Mouse (Mus musculus) brown adipose tissue, adult 24 weeks (tissue): ENCODE results near the gene Strbp. TPM values are rescaled to one million over a fixed set of nuclear protein-coding genes. Genes with fewer than 3 reads are reported as not detected.

ENCODE experiments used
- H3K27ac ChIP-seq: fragments of 200-500 bp; replicated peaks from 2 replicates; pipeline ENCODE4 v1.5.1; 2012; ENCODE audit warnings: low read depth, mild to moderate bottlenecking, low read length
- H3K4me1 ChIP-seq: fragments of 200-500 bp; 2 replicates; pipeline ENCODE4 v1.6.1; 2012; ENCODE audit warnings: low read length, mixed read lengths; ENCODE audit not compliant: control insufficient read depth, insufficient read depth, insufficient read length
- H3K4me3 ChIP-seq: fragments of 200-500 bp; 2 replicates; pipeline ENCODE4 v1.5.1; 2012; ENCODE audit warnings: low read depth, mild to moderate bottlenecking, low read length, moderate library complexity; ENCODE audit not compliant: insufficient read depth
- polyA plus RNA-seq: library from polyadenylated mRNA; stranded (reverse); fragments of >200 nt; gene quantifications from 2 replicates; pipeline ENCODE4 v1.2.4, GENCODE M21; 2012; ENCODE audit not compliant: missing spikeins, insufficient read depth, insufficient read length

Strbp gene
- polyA plus RNA-seq, 1 experiment: 8.7 TPM

DNA sequence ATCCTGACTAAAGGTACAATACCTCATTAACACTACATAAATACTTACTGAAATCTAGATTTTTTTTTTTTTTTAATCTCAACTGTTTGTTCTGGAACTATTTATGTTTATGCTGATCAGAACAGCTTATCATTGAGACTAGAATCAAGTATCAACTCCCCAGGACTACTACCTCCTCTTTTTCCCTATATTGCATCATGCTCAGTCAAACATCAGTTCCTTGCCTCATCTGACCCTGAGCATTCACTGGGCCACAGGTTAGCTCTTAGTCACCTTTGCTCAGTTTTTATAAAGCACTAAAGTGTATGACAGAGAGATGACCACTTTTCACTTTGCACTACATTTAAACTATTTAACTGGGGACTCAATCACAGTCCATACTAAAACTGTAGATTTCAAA is 115.7 kb downstream of the Strbp start:
- Histone ChIP-seq H3K4me1 (no peaks in the 10 kb centered on the region), H3K4me3 (no peak overlapping the region), H3K27ac (no peak overlapping the region)

- H3K4me1 ChIP-seq: no peaks in the 10 kb centered on the region
- no peak overlapping the region for H3K27ac ChIP-seq
- H3K4me3 ChIP-seq: no peak overlapping the region
Measured at GRCm38 (mm10) chr2:37578185-37578584, 125.5 kb downstream of the Strbp start.

DNA sequence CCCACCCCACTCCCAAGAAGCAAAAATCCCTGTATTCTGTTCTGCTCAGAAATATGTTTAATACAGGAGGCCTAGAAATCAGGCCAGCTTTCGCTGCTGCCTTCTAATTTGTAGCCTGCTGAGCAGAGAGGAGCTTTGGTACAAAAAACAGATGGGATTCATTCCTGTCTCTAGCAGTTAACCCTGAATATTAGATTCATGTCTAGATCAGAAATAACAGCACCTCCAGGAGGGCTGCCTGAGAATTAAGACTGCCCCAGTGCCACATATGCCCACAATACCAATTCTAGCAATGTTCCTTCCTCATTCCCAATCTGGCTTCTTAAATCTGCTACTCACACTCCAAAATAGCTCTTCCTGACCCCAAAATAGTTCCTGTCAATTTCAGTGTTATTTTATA is 127.0 kb downstream of the Strbp start:
- no peak overlapping the region for H3K4me3 ChIP-seq
- H3K4me1 ChIP-seq: no peaks in the 10 kb centered on the region
- no peak overlapping the region for H3K27ac ChIP-seq

GRCm38 (mm10) chr2:37572141-37572540 is 131.5 kb downstream of the Strbp start:
- H3K4me1 ChIP-seq: no peaks in the 10 kb centered on the region
- no peak overlapping the region for H3K4me3 ChIP-seq
- H3K27ac ChIP-seq: no peak overlapping the region

DNA sequence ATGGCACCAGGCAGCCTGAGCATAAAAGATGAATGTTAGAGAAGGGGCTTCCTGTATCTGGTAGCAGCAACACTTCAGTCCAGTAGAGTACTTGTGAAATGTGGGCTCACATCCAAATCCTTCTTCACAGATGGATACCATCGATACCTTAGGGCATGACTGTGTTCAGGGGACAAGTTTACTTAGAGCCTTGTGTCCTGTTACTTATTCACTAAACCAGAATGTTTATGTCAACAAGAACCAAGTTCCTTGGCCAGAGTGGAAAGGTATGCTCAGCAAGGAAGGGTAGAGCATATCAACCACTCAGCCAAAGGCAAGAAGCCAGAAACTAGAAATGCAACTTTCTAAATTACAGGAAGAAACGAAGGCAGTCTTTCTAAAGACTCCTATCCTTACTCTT is 133.0 kb downstream of the Strbp start:
- no peak overlapping the region for H3K27ac ChIP-seq
- no peak overlapping the region for H3K4me3 ChIP-seq
- no peaks in the 10 kb centered on the region for H3K4me1 ChIP-seq

GRCm38 (mm10) chr2:37569888-37570287 is 133.8 kb downstream of the Strbp start:
- Histone ChIP-seq H3K27ac (no peak overlapping the region), H3K4me1 (no peaks in the 10 kb centered on the region), H3K4me3 (no peak overlapping the region)

DNA sequence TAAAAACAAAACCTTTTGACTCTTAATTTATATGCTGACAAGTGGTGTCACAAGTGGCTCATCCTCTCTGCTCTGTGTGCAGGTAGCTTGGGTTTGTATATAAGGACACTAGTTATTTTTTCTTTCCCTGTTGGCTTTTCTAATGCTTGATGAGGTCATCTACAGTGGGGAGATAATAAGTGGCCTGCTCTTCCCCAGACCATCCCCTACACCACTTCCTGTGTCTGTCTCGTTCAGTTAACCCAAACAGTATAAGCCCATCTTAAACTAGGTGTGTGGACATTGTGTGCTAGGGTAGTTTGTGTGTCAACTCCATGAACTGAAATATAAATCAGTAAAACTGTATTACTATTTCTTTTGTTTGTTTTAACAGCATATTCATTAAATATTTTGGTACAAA is 137.6 kb downstream of the Strbp start:
- H3K4me3 ChIP-seq: no peak overlapping the region
- H3K27ac ChIP-seq: no peak overlapping the region
- no peaks in the 10 kb centered on the region for H3K4me1 ChIP-seq

DNA sequence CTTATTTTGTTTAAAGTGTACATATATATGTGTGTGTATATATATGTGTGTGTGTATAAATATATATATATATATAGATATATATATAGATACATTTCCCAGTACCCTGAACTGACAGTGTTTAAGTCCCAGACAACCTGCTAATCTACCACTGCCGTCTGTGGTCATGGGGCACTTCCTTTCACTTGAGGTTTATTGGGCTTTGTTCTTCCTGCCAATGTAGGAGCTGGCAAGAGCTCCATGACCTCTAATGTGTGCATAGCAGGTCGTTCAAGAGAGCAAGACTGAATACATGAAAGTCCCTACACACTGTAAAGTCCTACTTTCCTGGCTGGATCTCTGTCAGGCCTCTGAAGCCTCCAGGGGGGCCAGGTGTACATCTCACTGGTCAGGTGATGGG is 138.1 kb downstream of the Strbp start:
- Histone ChIP-seq H3K4me1 (no peaks in the 10 kb centered on the region), H3K4me3 (no peak overlapping the region), H3K27ac (no peak overlapping the region)

- Histone ChIP-seq H3K4me3 (no peak overlapping the region), H3K4me1 (no peaks in the 10 kb centered on the region), H3K27ac (no peak overlapping the region)
Measured at GRCm38 (mm10) chr2:37556366-37556765, 147.3 kb downstream of the Strbp start.

- Histone ChIP-seq H3K27ac (no peak overlapping the region), H3K4me3 (no peak overlapping the region), H3K4me1 (no peaks in the 10 kb centered on the region)
Measured at GRCm38 (mm10) chr2:37549346-37550012, 154.2 kb downstream of the Strbp start.

GRCm38 (mm10) chr2:37531639-37532038 is 172.0 kb downstream of the Strbp start:
- H3K4me3 ChIP-seq: no peak overlapping the region
- no peaks in the 10 kb centered on the region; the same call in 1 of the 2 replicates for H3K4me1 ChIP-seq
- no peak overlapping the region for H3K27ac ChIP-seq

DNA sequence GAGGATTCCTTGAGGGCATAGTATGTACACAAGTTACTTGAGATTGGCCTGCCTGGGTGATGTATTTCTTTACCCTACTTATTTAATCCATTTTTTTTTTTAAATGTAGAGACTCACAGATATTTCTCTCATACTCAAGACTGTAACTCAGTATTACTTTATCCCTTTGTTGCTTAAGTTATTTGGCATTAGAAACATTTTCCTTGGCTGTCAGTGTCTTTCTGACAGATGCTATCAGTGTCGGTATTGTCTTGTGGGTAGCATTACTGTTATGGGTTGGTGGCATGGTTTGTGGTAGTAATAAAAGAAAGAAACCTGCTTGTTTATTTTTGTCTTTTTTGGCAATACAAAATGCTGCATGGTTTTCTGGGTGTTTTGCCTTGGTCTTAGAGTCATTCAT is 172.9 kb downstream of the Strbp start:
- Histone ChIP-seq H3K27ac (no peak overlapping the region), H3K4me3 (no peak overlapping the region)

DNA sequence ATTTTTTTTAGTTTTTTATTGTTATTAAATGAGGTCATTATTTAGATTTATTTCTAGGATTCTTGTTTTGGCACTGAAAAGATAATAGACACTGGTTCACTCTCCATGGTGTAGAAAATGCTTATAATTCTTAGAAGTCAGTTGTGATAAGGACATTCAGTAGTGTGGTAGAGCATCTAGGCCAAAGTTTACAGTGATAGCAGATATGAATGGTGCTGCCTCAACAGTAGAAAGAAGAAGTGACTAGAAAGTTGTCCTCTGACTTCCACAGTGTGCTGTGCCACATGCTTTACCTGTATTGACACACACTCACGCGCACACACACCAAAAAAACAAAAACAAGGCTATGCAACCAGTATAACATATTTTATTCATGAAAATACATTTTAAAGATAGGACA is 174.3 kb downstream of the Strbp start:
- Histone ChIP-seq H3K4me3 (no peak overlapping the region), H3K4me1 (no peaks in the 10 kb centered on the region; the same call in 1 of the 2 replicates), H3K27ac (no peak overlapping the region)

More for the DNA sequence above, 172.9 kb downstream of the Strbp start:
- H3K4me1 ChIP-seq: no peaks in the 10 kb centered on the region; the same call in 1 of the 2 replicates

GRCm38 (mm10) chr2:37527587-37527986 is 176.1 kb downstream of the Strbp start:
- Histone ChIP-seq H3K4me3 (no peak overlapping the region), H3K4me1 (no peaks in the 10 kb centered on the region; the same call in 1 of the 2 replicates), H3K27ac (peak overlapping the region; percentile 60; the same call in 1 of the 2 replicates)

DNA sequence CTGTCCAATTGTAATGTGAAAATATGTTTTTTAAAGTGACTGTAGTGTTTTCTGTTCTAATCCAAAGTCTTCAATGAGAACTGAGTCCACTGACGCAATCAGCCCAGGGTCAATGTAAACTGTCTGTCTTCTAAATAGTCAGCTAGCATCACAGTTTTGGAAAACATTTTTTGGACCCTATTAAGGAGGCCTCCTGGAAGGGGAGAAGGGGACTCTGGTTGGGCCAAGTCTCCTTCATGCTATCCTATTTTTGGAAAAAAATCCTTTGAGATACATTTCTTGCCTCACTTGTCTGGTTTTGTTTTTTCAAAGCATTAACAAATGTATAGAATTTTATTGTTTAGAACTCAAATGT is 184.4 kb downstream of the Strbp start:
- no peaks in the 10 kb centered on the region for H3K4me1 ChIP-seq
- H3K4me3 ChIP-seq: no peak overlapping the region
- H3K27ac ChIP-seq: no peak overlapping the region

DNA sequence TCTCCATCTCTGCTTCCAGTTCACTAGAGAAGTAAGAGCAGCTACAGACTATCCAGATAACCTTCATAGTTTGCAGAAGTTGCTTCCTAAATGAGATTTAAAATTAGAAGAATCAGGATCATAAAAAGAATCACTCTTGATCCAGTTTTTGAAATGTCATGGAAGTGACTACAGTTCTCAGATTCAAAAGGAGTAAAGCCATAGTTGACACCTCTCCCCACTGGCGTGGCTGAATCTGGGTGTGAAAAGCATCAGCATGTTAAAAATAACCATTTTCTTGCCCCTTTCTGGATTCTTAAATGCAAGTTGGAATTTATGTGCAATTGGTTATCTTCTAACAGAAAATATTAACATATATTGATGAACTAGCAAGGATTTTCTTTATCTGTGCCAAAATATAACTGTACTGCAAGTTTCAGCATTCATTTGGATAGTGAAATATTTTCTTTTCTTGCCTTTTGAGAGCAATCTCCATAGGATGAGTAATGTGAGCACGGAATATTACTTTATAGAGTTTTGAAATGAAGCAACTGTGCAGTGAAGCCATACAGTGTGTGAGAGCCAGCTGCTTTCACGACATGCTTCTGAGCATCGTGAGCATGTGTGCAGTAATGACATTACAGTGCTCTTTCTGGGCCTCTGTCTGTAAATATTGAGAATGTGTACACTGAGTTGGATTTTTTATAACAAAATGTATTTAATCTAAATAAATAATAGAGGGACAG is 184.9 kb downstream of the Strbp start:
- H3K27ac ChIP-seq: no peak overlapping the region
- no peak overlapping the region for H3K4me3 ChIP-seq
- no peaks in the 10 kb centered on the region for H3K4me1 ChIP-seq
